Mouse (Mus musculus) kidney, embryonic 14.5 days (tissue): ENCODE results near the gene Bend4. TPM values are rescaled to one million over a fixed set of nuclear protein-coding genes. Genes with fewer than 3 reads are reported as not detected.

ENCODE experiments used
- ATAC-seq: fragments of 200-750 bp; cut with Nextera tagmentation; 2 replicates; pipeline ENCODE4 v1.8.0; 2017; ENCODE audit warnings: moderate number of reproducible peaks, mild to moderate bottlenecking, moderate TSS enrichment, moderate library complexity; ENCODE audit not compliant: low FRiP score, low TSS enrichment
- H3K27ac ChIP-seq: fragments of 300-500 bp; sonication (generic); 2 replicates; pipeline ENCODE4 v1.5.1; 2014; ENCODE audit warnings: low read depth, mild to moderate bottlenecking, low read length, moderate library complexity, mixed read lengths
- H3K27me3 ChIP-seq: fragments of 300-500 bp; sonication (generic); 2 replicates; pipeline ENCODE4 v1.6.1; 2014; ENCODE audit warnings: mild to moderate bottlenecking, low read length; ENCODE audit not compliant: control insufficient read depth, insufficient read depth
- H3K36me3 ChIP-seq: fragments of 300-500 bp; sonication (generic); 2 replicates; pipeline ENCODE4 v1.6.1; 2014; ENCODE audit warnings: low read length, mixed read lengths; ENCODE audit not compliant: control insufficient read depth, insufficient read depth
- H3K4me1 ChIP-seq: fragments of 300-500 bp; sonication (generic); 2 replicates; pipeline ENCODE4 v1.6.1; 2014; ENCODE audit warnings: low read length, mixed read lengths; ENCODE audit not compliant: control insufficient read depth, insufficient read depth
- H3K4me2 ChIP-seq: fragments of 300-500 bp; sonication (generic); replicated peaks from 2 replicates; pipeline ENCODE4 v1.6.1; 2014; ENCODE audit warnings: low read depth, mild to moderate bottlenecking, low read length
- H3K4me3 ChIP-seq: fragments of 300-500 bp; sonication (generic); 2 replicates; pipeline ENCODE4 v1.5.1; 2014; ENCODE audit warnings: mild to moderate bottlenecking, low read length
- H3K9ac ChIP-seq: fragments of 300-500 bp; sonication (generic); 2 replicates; pipeline ENCODE4 v1.6.1; 2014; ENCODE audit warnings: low read depth, mild to moderate bottlenecking, low read length, moderate library complexity
- H3K9me3 ChIP-seq: fragments of 300-500 bp; sonication (generic); 2 replicates; pipeline ENCODE4 v1.6.1; 2016; ENCODE audit warnings: low read length; ENCODE audit not compliant: control insufficient read depth
- WGBS: fragments of 180-500 bp; shearing (Covaris S2); extraction: QIAGEN DNeasy Blood & Tissue Kit; methylation state at CpG from one replicate; pipeline ENCODE4 v1.1.7; 2014; 5-methylcytosine and 5-hydroxymethylcytosine counted together
- polyA plus RNA-seq: library from polyadenylated mRNA; unstranded; fragments of >200 nt; fragmentation: Nextera tagmentation; extraction: Ambion mirVana; gene quantifications from 2 replicates; pipeline ENCODE4 v1.2.1, GENCODE M21; 2014

Gene Bend4
- polyA plus RNA-seq, 1 experiment from 2014 or later = 11.6 TPM

DNA sequence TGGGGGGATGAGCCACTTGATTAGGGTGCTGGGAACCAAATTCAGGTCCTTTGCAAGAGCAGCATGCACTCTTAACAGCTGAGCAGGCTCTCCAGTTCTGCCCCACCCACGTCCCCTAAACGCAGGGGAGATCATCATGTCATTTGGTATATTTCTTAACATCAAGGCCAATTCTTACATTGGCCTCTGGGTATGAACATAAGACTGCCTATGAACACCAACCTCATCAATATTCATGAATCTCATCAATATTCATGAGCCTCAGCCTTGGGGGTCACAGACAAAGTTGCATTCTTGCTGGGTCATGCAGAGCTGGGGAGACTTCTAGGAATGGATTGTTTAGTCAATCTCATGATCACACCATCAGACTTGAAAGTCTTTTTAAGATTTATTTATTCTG is 46.4 kb downstream of the Bend4 start:
- ATAC-seq = no peak
- Histone ChIP-seq H3K4me2 (no peak overlapping the region), H3K4me1 (no peaks in the 10 kb centered on the region), H3K27ac (no peak overlapping the region), H3K27me3 (no peaks in the 10 kb centered on the region), H3K9ac (no peak overlapping the region), H3K36me3 (no peaks in the 10 kb centered on the region; the same call in 1 of the 2 replicates), H3K9me3 (no peaks in the 10 kb centered on the region), H3K4me3 (no peak overlapping the region)
- 75% methylated on average over 2 of the region's 2 CpGs for WGBS

DNA sequence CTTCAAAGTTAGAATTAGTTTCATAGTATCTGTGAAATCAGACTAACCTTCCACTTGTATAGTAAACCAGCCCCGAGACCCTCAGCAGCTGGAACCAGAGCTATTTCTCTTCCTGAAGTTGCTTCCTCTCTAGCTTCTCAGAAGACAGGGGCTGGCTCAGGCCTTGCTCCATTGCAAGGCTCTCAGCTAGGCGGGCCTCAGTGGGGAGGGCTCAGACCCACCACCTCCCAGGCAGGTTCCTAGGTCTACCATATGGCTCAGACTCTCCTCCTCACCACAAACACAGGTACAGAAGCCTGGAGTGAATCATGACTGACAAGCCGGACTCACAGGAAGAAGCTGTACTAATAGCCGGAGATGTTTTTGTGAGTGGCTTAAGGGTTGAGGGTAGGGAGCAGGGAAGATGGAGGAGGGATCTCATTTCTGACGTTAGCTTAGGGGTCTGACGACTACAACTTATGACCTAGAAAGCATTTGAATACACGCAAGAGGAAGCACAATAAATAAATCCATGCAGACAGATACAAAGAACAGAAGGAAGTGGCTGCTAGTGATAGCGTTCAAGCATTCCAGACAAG is 51.0 kb downstream of the Bend4 start:
- Histone ChIP-seq H3K9me3 (no peaks in the 10 kb centered on the region), H3K4me2 (no peak overlapping the region), H3K27me3 (no peaks in the 10 kb centered on the region), H3K4me1 (no peaks in the 10 kb centered on the region), H3K27ac (no peak overlapping the region), H3K9ac (no peak overlapping the region), H3K36me3 (no peaks in the 10 kb centered on the region), H3K4me3 (no peak overlapping the region)
- no peak for ATAC-seq
- 52% methylated on average over 8 of the region's 8 CpGs for WGBS

DNA sequence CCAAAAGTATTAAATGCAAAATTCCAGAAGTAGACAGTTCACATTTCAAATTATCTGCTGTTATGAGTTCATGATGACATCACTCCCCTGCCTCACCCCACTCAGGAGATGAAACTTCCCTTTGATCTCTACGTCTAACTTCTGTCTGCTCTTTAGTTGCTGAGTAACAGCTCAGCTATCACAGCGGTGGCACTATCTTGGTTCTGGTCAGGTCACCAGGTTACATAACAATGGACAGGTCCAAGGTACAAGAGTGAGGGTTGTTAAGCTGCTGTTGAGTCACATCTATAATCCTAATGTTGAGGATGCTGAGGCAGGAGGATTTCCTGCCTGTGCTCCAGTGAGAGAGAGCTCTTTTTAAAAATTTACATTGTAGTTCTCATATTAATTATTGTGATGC is 65.2 kb downstream of the Bend4 start:
- 76% methylated on average over 2 of the region's 2 CpGs for WGBS
- no peak for ATAC-seq

DNA sequence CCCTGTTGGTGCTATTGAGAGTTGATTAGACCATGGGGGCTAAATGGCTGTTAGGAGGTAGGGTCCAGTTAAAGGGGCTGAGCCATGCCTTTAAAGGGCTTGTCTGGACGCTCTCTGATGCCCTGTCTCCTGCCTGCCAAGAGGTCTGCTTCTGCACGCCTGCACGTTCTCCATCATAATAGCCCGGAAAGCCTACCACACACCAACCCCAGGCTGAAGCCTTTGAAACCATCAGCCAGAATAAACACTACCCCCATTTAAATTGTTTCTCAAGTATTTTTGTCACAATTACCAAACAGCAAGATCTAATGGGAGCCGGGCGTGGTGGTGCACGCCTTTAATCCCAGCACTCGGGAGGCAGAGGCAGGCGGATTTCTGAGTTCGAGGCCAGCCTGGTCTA is 65.8 kb downstream of the Bend4 start:
- ATAC-seq = no peak
- 95% methylated on average over 10 of the region's 10 CpGs for WGBS

More for the DNA sequence above, 65.2 kb downstream of the Bend4 start:
- Histone ChIP-seq H3K36me3 (no peaks in the 10 kb centered on the region), H3K4me2 (no peak overlapping the region), H3K27me3 (no peaks in the 10 kb centered on the region), H3K4me3 (no peak overlapping the region), H3K9me3 (no peaks in the 10 kb centered on the region), H3K9ac (no peak overlapping the region), H3K4me1 (no peaks in the 10 kb centered on the region), H3K27ac (no peak overlapping the region)

DNA sequence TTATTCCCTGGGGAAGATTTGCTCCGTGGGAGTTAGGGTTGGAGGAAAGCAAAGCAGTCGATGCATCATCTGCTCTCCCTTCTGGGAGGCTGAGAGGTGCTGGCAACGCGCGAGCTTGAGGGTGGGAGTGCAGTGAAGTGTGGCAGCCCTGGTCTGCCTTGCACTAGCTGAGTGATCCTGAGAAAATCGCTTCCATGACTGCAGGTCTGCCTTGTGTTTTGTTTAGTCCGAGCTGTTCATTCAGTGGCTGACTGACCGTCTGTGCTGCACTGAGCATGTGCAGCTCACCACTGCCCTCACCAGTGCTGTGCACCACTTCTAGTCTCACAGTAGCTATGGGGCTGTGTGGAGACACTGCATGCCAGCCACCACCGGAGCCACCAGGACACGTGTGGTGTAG is 79.2 kb downstream of the Bend4 start:
- ATAC-seq = peak; percentile 94
- WGBS = 44% methylated on average over 10 of the region's 10 CpGs
- Histone ChIP-seq H3K4me2 (no peak overlapping the region), H3K27me3 (no peaks in the 10 kb centered on the region), H3K9me3 (no peaks in the 10 kb centered on the region), H3K9ac (no peak overlapping the region), H3K4me1 (no peaks in the 10 kb centered on the region), H3K4me3 (no peak overlapping the region), H3K27ac (no peak overlapping the region), H3K36me3 (peaks cover 68% of the 10 kb centered on the region)

More for the DNA sequence above, 65.8 kb downstream of the Bend4 start:
- Histone ChIP-seq H3K36me3 (peaks cover 1% of the 10 kb centered on the region; the same call in 1 of the 2 replicates), H3K27me3 (no peaks in the 10 kb centered on the region), H3K9me3 (no peaks in the 10 kb centered on the region), H3K4me2 (no peak overlapping the region), H3K4me3 (no peak overlapping the region), H3K9ac (no peak overlapping the region), H3K4me1 (no peaks in the 10 kb centered on the region), H3K27ac (no peak overlapping the region)

DNA sequence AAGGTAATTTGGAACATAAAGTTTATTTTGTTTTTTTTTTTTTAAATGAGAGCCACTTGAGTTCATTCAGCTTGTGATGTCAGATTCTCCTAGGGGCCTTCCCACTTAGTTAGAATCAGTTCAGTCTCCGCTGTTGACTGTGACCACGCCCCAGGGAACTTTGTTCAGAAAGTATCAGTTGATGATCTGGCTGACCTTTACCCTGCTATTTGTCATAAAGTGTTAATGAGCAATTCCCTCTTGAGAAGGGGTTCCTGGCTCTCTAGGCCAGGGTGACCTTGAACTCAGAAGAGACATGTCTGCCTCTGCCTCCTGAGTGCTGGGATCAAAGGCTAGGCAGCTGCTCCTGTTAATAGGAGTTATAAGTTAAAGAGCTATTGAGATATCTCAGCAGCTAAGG is 81.0 kb downstream of the Bend4 start:
- H3K9me3 ChIP-seq = no peaks in the 10 kb centered on the region
- H3K9ac ChIP-seq = no peak overlapping the region
- no peak overlapping the region for H3K4me3 ChIP-seq
- peaks cover 63% of the 10 kb centered on the region for H3K36me3 ChIP-seq
- no peaks in the 10 kb centered on the region for H3K4me1 ChIP-seq
- H3K27ac ChIP-seq = no peak overlapping the region
- H3K27me3 ChIP-seq = no peaks in the 10 kb centered on the region
- ATAC-seq = no peak
- no peak overlapping the region for H3K4me2 ChIP-seq
- WGBS = 92% methylated on average over 2 of the region's 2 CpGs

Other genes with a start within 250 kb of the Bend4 start
- 90.9 and 109 TPM in 2 replicates for gene Tmem33, start 167.7 kb downstream of the Bend4 start, polyA plus RNA-seq
- gene Slc30a9, start 121.4 kb downstream of the Bend4 start, polyA plus RNA-seq = 125 and 128 TPM in 2 replicates
- 110 and 145 TPM in 2 replicates for gene Shisa3, start 179.6 kb upstream of the Bend4 start, polyA plus RNA-seq